ENCODE assay signal across 20 mouse cellular contexts in the genomic region with DNA sequence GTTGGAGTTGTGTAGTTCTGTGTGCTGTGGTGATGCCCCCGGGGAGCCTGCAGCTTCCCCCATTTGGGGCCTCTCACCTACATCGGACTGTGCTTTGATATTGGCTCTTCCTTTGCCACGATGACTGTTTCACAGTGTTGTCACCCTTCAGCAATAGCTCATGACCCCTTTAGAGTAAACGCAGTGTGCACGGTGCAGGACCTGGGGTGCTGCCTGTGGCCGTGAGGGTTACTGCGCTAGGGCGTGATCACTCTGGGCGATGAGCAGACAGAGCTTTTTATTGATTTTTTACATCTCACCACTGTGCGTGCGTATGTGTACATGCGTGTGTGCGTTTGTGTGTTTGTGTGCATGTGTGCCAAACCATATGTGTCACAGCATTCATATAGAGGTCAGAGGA. TPM values are rescaled to one million over a fixed set of nuclear protein-coding genes. Genes with fewer than 3 reads are reported as not detected.
"Had no signal": no experiment of that assay in that cellular context is flagged by ENCODE, and none has a peak within 500 bp of the region (broad histone marks: within the 10 kb centered on the region; RNA-seq: fewer than 3 reads in every experiment).

No protein-coding gene starts in this region.

- H3K4me2 ChIP-seq: liver, embryonic 12.5 days; lung, embryonic 14.5 days; midbrain, embryonic 13.5 days; neural tube, embryonic 12.5 days; neural tube, embryonic 15.5 days had no signal

- H3K4me3 ChIP-seq: liver, embryonic 12.5 days; midbrain, embryonic 10.5 days; midbrain, embryonic 13.5 days; myocyte; neural tube, embryonic 12.5 days; neural tube, embryonic 15.5 days had no signal

- H3K4me1 ChIP-seq: liver, embryonic 12.5 days; midbrain, embryonic 10.5 days; midbrain, embryonic 13.5 days; neural tube, embryonic 12.5 days; neural tube, embryonic 15.5 days had no signal

- H3K36me3 ChIP-seq: liver, embryonic 12.5 days; midbrain, embryonic 10.5 days; midbrain, embryonic 13.5 days; neural tube, embryonic 12.5 days; neural tube, embryonic 15.5 days had no signal

- ATAC-seq: liver, embryonic 12.5 days; midbrain, embryonic 13.5 days; midbrain, embryonic 16.5 days had no signal

- DNase-seq: lung, adult 18-20 months; lung, embryonic 14.5 days; lung, postnatal 10 days; lung, postnatal 4 days; retina, postnatal 1 day; right cerebral cortex, adult 18-20 months; right cerebral cortex, postnatal 25 days; right cerebral cortex, postnatal 4 days; spleen, adult 18-20 months; thymus, adult 18-20 months; thymus, postnatal 25 days had no signal

- H3K27ac ChIP-seq: liver, embryonic 12.5 days; liver, embryonic 14.5 days; midbrain, embryonic 10.5 days; midbrain, embryonic 13.5 days; neural tube, embryonic 12.5 days; neural tube, embryonic 15.5 days had no signal

- H3K9me3 ChIP-seq: liver, embryonic 12.5 days; midbrain, embryonic 10.5 days; midbrain, embryonic 13.5 days; neural tube, embryonic 12.5 days; neural tube, embryonic 15.5 days had no signal

- H3K27me3 ChIP-seq: liver, embryonic 12.5 days; midbrain, embryonic 13.5 days; neural tube, embryonic 12.5 days; neural tube, embryonic 15.5 days had no signal

- H3K9ac ChIP-seq: liver, embryonic 12.5 days; liver, embryonic 14.5 days; lung, embryonic 14.5 days; midbrain, embryonic 13.5 days; neural tube, embryonic 12.5 days; neural tube, embryonic 15.5 days had no signal

RNA-seq across cellular contexts. Expression of gene Slc2a12, which starts 23.7 kb away (rescaled TPM):
- total RNA-seq: megakaryocyte-erythroid progenitor cell, adult 5-6 weeks had no signal
